Mouse (Mus musculus) midbrain, postnatal 0 days (tissue): ENCODE results near the gene B230217C12Rik. TPM values are rescaled to one million over a fixed set of nuclear protein-coding genes. Genes with fewer than 3 reads are reported as not detected.

ENCODE experiments used
- ATAC-seq: fragments of 200-750 bp; cut with Nextera tagmentation; 2 replicates; pipeline ENCODE4 v1.8.0; 2017; ENCODE audit warnings: moderate number of reproducible peaks, mild to moderate bottlenecking, moderate TSS enrichment, moderate library complexity; ENCODE audit not compliant: low FRiP score
- DNase-seq: peaks from one replicate; pipeline ENCODE4 v3.0.0-alpha.2; 2015; ENCODE audit warnings: low spot score
- H3K27ac ChIP-seq: fragments of 300-500 bp; sonication (generic); 2 replicates; pipeline ENCODE4 v1.5.1; 2014; ENCODE audit warnings: low read depth, mild to moderate bottlenecking, low read length, mixed read lengths
- H3K27me3 ChIP-seq: fragments of 300-500 bp; sonication (generic); 2 replicates; pipeline ENCODE4 v1.6.1; 2014; ENCODE audit warnings: low read length, control low read depth, mixed read lengths; ENCODE audit not compliant: insufficient read depth
- H3K36me3 ChIP-seq: fragments of 300-500 bp; sonication (generic); 2 replicates; pipeline ENCODE4 v1.6.1; 2014; ENCODE audit warnings: low read length, control low read depth, mixed read lengths; ENCODE audit not compliant: insufficient read depth
- H3K4me1 ChIP-seq: fragments of 300-500 bp; sonication (generic); 2 replicates; pipeline ENCODE4 v1.6.1; 2014; ENCODE audit warnings: mild to moderate bottlenecking, control low read depth, antibody characterized with exemption, low read length, mixed read lengths; ENCODE audit not compliant: insufficient read depth
- H3K4me2 ChIP-seq: fragments of 300-500 bp; sonication (generic); 2 replicates; pipeline ENCODE4 v1.6.1; 2014; ENCODE audit warnings: low read depth, mild to moderate bottlenecking, low read length, mixed read lengths; ENCODE audit not compliant: poor library complexity, severe bottlenecking
- H3K4me3 ChIP-seq: fragments of 300-500 bp; sonication (generic); 2 replicates; pipeline ENCODE4 v1.5.1; 2014; ENCODE audit warnings: low read depth, mild to moderate bottlenecking, low read length, moderate library complexity
- H3K9ac ChIP-seq: fragments of 300-500 bp; sonication (generic); replicated peaks from 2 replicates; pipeline ENCODE4 v1.6.1; 2014; ENCODE audit warnings: mild to moderate bottlenecking, low read length, moderate library complexity, mixed read lengths; ENCODE audit not compliant: poor library complexity, severe bottlenecking
- H3K9me3 ChIP-seq: fragments of 300-500 bp; sonication (generic); 2 replicates; pipeline ENCODE4 v1.6.1; 2016; ENCODE audit warnings: low read length, control low read depth
- CTCF ChIP-seq: IDR thresholded peaks from 2 replicates; pipeline ENCODE4 v1.5.1; 2016; ENCODE audit warnings: antibody characterized with exemption, mild to moderate bottlenecking
- WGBS: fragments of 180-500 bp; shearing (Covaris S2); extraction: QIAGEN DNeasy Blood & Tissue Kit; methylation state at CpG from one replicate; pipeline ENCODE4 v1.1.7; 2014; 5-methylcytosine and 5-hydroxymethylcytosine counted together
- polyA plus RNA-seq: library from polyadenylated mRNA; unstranded; fragments of >200 nt; fragmentation: Nextera tagmentation; extraction: Ambion mirVana; gene quantifications from 2 replicates; pipeline ENCODE4 v1.2.1, GENCODE M21; 2015
- total RNA-seq: library from RNA; depleted of rRNA; stranded (reverse); fragments of >200 nt; gene quantifications from 2 replicates; pipeline ENCODE4 v1.2.3, GENCODE M21; 2014

B230217C12Rik gene
- total and polyA plus RNA-seq, 2 experiments from 2014 or later, result 38.2 to 43.6 TPM

DNA sequence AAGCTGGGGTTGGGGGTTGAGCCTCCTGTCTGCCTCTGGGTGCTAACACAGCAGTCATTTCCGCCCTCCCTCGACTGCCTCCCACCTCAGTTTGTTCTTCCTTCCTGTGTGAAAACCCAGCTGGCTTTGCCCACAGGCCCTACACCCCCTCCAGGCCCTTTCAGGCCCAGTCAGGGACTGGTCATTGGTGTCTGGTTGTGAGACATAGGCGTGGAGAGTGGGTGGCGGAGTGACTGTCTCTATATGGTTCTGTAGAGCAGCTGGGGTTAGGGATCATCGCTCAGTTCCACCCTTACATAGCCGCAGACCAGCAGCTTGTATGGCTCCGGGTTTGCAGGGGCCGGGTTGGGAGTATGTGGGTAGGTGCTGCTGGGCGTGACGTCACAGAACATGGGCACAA lies 15.3 kb upstream of the B230217C12Rik start:
- 91% methylated on average over 10 of the region's 10 CpGs for WGBS
- no peak overlapping the region for H3K4me2 ChIP-seq
- ATAC-seq, result no peak
- no peak overlapping the region for H3K27ac ChIP-seq
- H3K4me1 ChIP-seq, result no peaks in the 10 kb centered on the region
- H3K9me3 ChIP-seq, result no peaks in the 10 kb centered on the region
- DNase-seq, result no peak
- no peaks in the 10 kb centered on the region for H3K27me3 ChIP-seq
- TF ChIP-seq CTCF, result no peak
- no peak overlapping the region for H3K4me3 ChIP-seq
- no peak overlapping the region for H3K9ac ChIP-seq
- peaks cover 63% of the 10 kb centered on the region for H3K36me3 ChIP-seq

DNA sequence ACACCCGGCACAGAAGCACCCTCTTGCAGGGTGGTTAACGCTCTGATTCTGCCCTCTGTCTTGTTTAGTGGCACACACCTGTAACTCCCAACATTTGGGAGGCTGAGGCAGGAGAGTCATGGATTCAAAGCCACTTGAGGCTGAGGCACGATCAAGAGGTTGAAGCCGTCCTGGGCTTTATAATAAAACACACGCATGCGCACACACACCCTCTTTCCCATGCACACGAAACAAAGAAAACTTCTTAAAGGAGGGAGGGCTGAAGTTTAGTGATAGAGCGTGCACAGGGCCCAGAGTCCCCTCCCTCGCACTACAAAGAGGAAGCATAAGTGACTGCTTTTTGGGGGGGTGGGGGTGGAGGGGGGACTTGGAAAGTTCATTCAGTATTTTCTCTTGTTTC lies 14.6 kb upstream of the B230217C12Rik start:
- Histone ChIP-seq H3K4me2 (no peak overlapping the region), H3K36me3 (peaks cover 64% of the 10 kb centered on the region), H3K27me3 (no peaks in the 10 kb centered on the region), H3K4me1 (no peaks in the 10 kb centered on the region), H3K4me3 (no peak overlapping the region), H3K9ac (no peak overlapping the region), H3K9me3 (no peaks in the 10 kb centered on the region), H3K27ac (no peak overlapping the region)
- DNase-seq (no peak), ATAC-seq (no peak)
- no peak for TF ChIP-seq CTCF
- WGBS, result 84% methylated on average over 9 of the region's 9 CpGs

DNA sequence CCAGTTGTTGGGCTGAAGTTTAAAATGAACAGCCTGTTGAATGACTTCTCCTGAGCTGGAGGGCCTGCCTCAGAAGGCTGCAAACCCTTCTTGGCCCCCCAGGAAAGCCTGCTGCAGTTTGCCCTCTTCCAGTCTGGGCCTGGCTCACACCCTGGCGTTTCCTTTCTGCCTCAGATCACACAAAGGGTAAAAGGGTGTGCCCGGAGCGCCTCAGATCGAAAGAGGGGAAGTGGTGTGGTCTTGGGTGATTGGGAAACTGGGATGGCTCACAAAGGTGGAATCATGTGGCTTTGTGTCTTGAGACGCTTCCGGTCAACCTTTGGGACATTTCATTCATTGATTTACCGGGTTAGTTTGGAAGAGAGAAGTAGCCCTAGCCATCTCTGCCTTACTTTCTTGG lies 14.2 kb upstream of the B230217C12Rik start:
- no peak overlapping the region for H3K27ac ChIP-seq
- H3K27me3 ChIP-seq, result no peaks in the 10 kb centered on the region
- WGBS, result 76% methylated on average over 7 of the region's 7 CpGs
- H3K4me3 ChIP-seq, result no peak overlapping the region
- peaks cover 63% of the 10 kb centered on the region for H3K36me3 ChIP-seq
- TF ChIP-seq CTCF, result no peak
- H3K9me3 ChIP-seq, result no peaks in the 10 kb centered on the region
- H3K9ac ChIP-seq, result no peak overlapping the region
- no peak for ATAC-seq
- DNase-seq, result no peak
- H3K4me2 ChIP-seq, result no peak overlapping the region
- no peaks in the 10 kb centered on the region for H3K4me1 ChIP-seq

DNA sequence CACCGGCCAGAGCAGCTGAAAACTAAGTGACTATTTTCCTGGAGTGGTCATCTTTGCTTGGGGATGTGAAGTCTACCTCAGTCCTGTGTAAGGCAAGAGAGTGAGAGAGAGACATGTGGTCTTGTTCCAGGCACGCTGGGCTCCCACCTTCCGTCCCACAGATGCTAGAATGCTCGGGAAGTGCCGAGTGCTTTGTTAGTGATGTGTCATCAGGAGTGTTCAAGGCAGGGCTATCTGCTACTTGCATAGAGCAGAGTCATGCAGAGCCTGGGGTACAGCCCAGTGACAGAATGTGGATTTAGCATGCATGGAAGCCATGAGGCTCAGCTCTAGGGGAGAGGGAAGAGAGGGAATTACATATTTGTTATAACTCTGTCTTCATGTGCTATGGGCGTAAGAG lies 12.9 kb upstream of the B230217C12Rik start:
- H3K4me1 ChIP-seq, result no peaks in the 10 kb centered on the region
- H3K36me3 ChIP-seq, result peaks cover 68% of the 10 kb centered on the region
- DNase-seq (no peak), ATAC-seq (no peak)
- no peak overlapping the region for H3K4me2 ChIP-seq
- no peaks in the 10 kb centered on the region for H3K27me3 ChIP-seq
- no peaks in the 10 kb centered on the region for H3K9me3 ChIP-seq
- 0 out of 2 replicates have a peak overlapping the region, but pooled peaks have one; percentile 4 for H3K9ac ChIP-seq
- H3K4me3 ChIP-seq, result no peak overlapping the region
- no peak overlapping the region for H3K27ac ChIP-seq
- TF ChIP-seq CTCF, result no peak
- 92% methylated on average over 6 of the region's 6 CpGs for WGBS

DNA sequence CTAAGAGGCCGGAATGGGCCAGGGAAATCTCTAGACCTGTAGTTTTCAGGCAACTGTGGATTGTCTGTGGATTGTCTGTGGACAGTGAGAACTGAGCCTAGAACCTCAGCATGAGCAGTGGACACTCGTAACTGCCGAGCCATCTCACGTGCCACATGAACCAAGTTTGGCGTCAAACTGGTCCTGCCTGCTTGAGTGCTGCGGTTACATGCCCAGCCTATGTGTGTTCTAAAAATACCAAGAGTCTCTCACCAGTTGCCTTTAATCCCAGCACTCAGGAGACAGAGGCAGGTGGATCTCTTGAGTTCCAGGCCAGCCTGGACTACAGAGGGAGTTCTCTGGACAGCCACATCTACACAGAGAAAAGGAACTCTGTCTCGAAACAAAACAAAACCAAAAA lies 11.2 kb upstream of the B230217C12Rik start:
- H3K4me3 ChIP-seq, result no peak overlapping the region
- no peaks in the 10 kb centered on the region for H3K4me1 ChIP-seq
- no peak overlapping the region for H3K9ac ChIP-seq
- peaks cover 70% of the 10 kb centered on the region for H3K36me3 ChIP-seq
- no peaks in the 10 kb centered on the region for H3K27me3 ChIP-seq
- TF ChIP-seq CTCF, result no peak
- DNase-seq, result no peak
- no peak overlapping the region for H3K4me2 ChIP-seq
- H3K27ac ChIP-seq, result no peak overlapping the region
- 94% methylated on average over 7 of the region's 7 CpGs for WGBS
- no peak for ATAC-seq
- no peaks in the 10 kb centered on the region for H3K9me3 ChIP-seq

DNA sequence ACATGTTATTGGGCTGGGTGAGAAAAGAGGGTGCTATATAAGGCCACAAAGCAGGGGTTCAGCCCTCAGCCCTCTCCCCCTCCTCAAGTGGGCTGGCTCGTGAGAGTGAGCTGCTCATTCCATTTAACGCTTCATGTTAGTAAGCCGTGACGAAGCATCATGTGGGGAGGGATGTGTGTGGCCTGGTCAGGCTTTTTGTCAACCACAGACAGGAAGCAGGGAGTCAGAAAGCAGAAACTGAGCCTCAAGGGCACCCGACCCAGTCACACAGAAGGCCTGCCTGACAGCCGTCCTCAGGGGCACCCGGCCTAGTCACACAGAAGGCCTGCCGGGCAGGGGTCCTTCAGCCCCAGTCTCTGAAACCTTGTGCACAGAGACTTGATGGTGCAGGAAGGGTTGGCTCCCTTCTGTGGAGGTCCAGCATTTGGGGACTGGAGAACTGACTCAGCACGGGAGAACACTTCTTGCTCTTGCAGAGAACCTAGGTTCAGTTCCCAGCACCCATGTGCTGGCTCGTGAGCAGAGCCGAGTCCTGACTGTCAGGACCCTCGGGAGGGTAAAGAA lies 10.6 kb upstream of the B230217C12Rik start:
- no peak for TF ChIP-seq CTCF
- Histone ChIP-seq H3K27me3 (no peaks in the 10 kb centered on the region), H3K9me3 (no peaks in the 10 kb centered on the region), H3K27ac (no peak overlapping the region), H3K4me3 (no peak overlapping the region), H3K4me1 (no peaks in the 10 kb centered on the region), H3K9ac (no peak overlapping the region), H3K36me3 (peaks cover 70% of the 10 kb centered on the region), H3K4me2 (no peak overlapping the region)
- DNase-seq (no peak), ATAC-seq (no peak)
- 79% methylated on average over 12 of the region's 12 CpGs for WGBS
